Mouse (Mus musculus) liver, postnatal 0 days (tissue): Measurements from ENCODE around the gene Hspe1. TPM values are rescaled to one million over a fixed set of nuclear protein-coding genes. Genes with fewer than 3 reads are reported as not detected.

Experiments used
- ATAC-seq: fragments of 200-750 bp; cut with Nextera tagmentation; 2 replicates; pipeline ENCODE4 v1.8.0; 2017; ENCODE audit warnings: mild to moderate bottlenecking, moderate library complexity
- DNase-seq: peaks from one replicate; pipeline ENCODE4 v3.0.0-alpha.2; 2016
- H3K27ac ChIP-seq: fragments of 300-500 bp; sonication (generic); 2 replicates; pipeline ENCODE4 v1.5.1; 2014; ENCODE audit warnings: antibody characterized with exemption, moderate library complexity, mild to moderate bottlenecking, low read depth
- H3K27me3 ChIP-seq: fragments of 300-500 bp; sonication (generic); 2 replicates; pipeline ENCODE4 v1.6.1; 2014; ENCODE audit warnings: low read length, control low read depth, mixed read lengths; ENCODE audit not compliant: insufficient read depth
- H3K36me3 ChIP-seq: fragments of 300-500 bp; sonication (generic); replicated peaks from 2 replicates; pipeline ENCODE4 v1.6.1; 2014; ENCODE audit warnings: mild to moderate bottlenecking, control low read depth, low read length, moderate library complexity, mixed read lengths; ENCODE audit not compliant: insufficient read depth
- H3K4me1 ChIP-seq: fragments of 300-500 bp; sonication (generic); 2 replicates; pipeline ENCODE4 v1.6.1; 2014; ENCODE audit warnings: antibody characterized with exemption, mild to moderate bottlenecking, control low read depth; ENCODE audit not compliant: insufficient read depth
- H3K4me2 ChIP-seq: fragments of 300-500 bp; sonication (generic); 2 replicates; pipeline ENCODE4 v1.6.1; 2014; ENCODE audit warnings: low read depth, mild to moderate bottlenecking, low read length, moderate library complexity, mixed read lengths
- H3K4me3 ChIP-seq: fragments of 300-500 bp; sonication (generic); 2 replicates; pipeline ENCODE4 v1.5.1; 2014; ENCODE audit warnings: low read depth, low read length
- H3K9ac ChIP-seq: fragments of 300-500 bp; sonication (generic); replicated peaks from 2 replicates; pipeline ENCODE4 v1.6.1; 2014; ENCODE audit warnings: mild to moderate bottlenecking, moderate library complexity
- H3K9me3 ChIP-seq: fragments of 300-500 bp; sonication (generic); 2 replicates; pipeline ENCODE4 v1.6.1; 2016; ENCODE audit warnings: mild to moderate bottlenecking, control low read depth, low read length, mixed read lengths
- CTCF ChIP-seq: sonication (generic); IDR thresholded peaks from 2 replicates; pipeline ENCODE4 v1.5.1; 2016; ENCODE audit warnings: antibody characterized with exemption, low read depth
- EP300 ChIP-seq: IDR thresholded peaks from 2 replicates; pipeline ENCODE4 v1.6.1; 2016; ENCODE audit warnings: antibody characterized with exemption, low read depth, mild to moderate bottlenecking
- WGBS: fragments of 180-500 bp; shearing (Covaris S2); extraction: QIAGEN DNeasy Blood & Tissue Kit; methylation state at CpG from one replicate; pipeline ENCODE4 v1.1.7; 2014; ENCODE audit not compliant: insufficient replicate concordance; 5-methylcytosine and 5-hydroxymethylcytosine counted together
- polyA plus RNA-seq: library from polyadenylated mRNA; unstranded; fragments of >200 nt; fragmentation: Nextera tagmentation; extraction: Ambion mirVana; gene quantifications from 2 replicates; pipeline ENCODE4 v1.2.1, GENCODE M21; 2015

Gene Hspe1
- polyA plus RNA-seq, result 513 and 558 TPM in 2 replicates

DNA sequence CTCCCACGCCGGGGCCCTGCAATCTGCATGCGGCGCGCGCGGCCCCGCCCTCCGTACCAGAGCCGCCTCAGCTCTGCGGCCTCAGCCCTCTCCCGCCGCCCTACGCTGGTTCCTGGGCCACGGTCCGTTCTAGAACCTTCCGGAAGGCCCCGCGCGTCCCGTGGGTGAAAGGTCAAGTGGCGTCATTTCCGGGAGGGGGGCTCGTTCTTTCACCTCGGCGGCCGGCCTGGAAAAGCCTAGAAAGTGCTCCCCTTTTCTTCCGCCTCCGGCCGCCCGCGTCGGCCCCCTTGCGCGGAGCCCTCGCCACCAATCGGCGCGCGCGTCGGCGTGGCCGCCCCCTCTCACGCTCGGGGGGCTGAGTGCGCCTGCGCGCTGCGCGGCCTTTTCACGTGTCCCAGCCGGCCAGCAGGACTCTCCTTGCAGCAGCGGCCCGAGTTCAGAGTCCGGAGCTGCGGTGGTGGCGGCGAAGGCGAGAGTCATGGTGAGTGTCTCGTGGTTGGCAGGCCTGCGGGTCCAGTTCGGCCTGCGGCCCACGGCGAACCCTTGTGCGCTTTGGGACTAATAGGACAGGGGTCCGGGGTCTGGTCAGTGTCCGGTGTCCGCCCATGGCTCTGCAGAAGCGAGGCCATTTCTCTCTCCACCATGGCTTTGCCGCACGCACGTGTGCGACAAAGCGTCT is at the start of gene Hspe1, which contains the start of gene Hspd1:
Gene Hspe1, plus strand, starts transcription at position 201 of the 679 bp plus-strand sequence.
Gene Hspd1, minus strand, starts transcription at position 312 of the 679 bp plus-strand sequence.
- H3K4me1 ChIP-seq, result peaks cover 38% of the 10 kb centered on the region
- ATAC-seq, result peak; percentile 91
- WGBS, result 4% methylated on average over 56 of the region's 76 CpGs
- H3K9ac ChIP-seq, result peak within 1 kb of the TSS; percentile 87
- H3K36me3 ChIP-seq, result peaks cover 18% of the 10 kb centered on the region
- H3K9me3 ChIP-seq, result no peaks in the 10 kb centered on the region
- no peaks in the 10 kb centered on the region for H3K27me3 ChIP-seq
- peak within 1 kb of the TSS; percentile 98 for H3K27ac ChIP-seq
- peak; percentile 98 for DNase-seq
- H3K4me3 ChIP-seq, result peak within 1 kb of the TSS; percentile 92
- peak within 1 kb of the TSS; percentile 94 for H3K4me2 ChIP-seq
- TF ChIP-seq CTCF, result no peak
- TF ChIP-seq EP300, result no peak

DNA sequence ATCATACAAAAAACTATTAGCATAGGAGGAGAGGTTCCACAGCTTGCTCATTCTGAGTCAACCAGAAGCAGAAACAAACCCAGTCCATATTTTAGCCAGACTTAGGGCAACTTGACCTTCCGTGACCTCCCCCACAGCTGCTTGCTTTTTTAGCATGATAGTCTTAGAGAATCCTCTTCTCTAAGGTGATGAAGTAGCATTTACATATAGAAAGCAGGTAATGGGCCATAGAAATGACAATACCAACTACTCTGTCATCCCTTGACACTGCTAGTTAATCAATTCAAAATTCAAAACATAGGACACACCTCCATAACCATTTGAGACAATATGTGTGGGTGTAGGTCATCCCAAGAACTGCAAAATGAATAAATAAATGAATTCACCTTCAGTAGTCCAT is 48.0 kb upstream of the Hspe1 start:
- TF ChIP-seq EP300 (no peak), CTCF (no peak)
- no peaks in the 10 kb centered on the region for H3K36me3 ChIP-seq
- H3K9me3 ChIP-seq, result peaks cover 8% of the 10 kb centered on the region
- H3K4me1 ChIP-seq, result no peaks in the 10 kb centered on the region
- no peak for ATAC-seq
- no peak for DNase-seq
- no peak overlapping the region for H3K4me2 ChIP-seq
- H3K9ac ChIP-seq, result no peak overlapping the region
- no peaks in the 10 kb centered on the region for H3K27me3 ChIP-seq
- H3K4me3 ChIP-seq, result no peak overlapping the region
- H3K27ac ChIP-seq, result no peak overlapping the region
- WGBS, result 87% methylated on average over 1 of the region's 1 CpGs

DNA sequence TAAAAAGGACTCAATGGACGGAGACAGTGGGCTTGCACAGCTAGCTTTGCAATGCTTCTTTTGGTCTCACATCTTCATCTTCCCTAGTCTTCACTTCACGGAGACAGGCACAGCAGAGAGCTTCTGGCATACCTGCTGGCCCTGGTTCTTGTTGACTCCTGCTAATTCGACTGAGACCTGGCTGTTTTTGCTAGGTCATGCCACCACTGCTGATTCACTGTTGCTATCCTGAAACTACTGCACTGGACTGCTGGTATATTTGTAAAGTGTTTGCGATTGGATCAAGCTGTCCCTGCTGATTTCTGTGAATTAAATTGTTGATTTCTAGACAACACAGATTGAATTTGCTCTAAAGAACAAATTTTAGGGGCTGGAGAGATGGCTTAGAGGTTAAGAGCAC is 46.2 kb upstream of the Hspe1 start:
- Histone ChIP-seq H3K9me3 (peaks cover 8% of the 10 kb centered on the region), H3K4me2 (no peak overlapping the region), H3K27ac (no peak overlapping the region), H3K4me3 (no peak overlapping the region), H3K4me1 (no peaks in the 10 kb centered on the region), H3K27me3 (no peaks in the 10 kb centered on the region), H3K36me3 (no peaks in the 10 kb centered on the region), H3K9ac (no peak overlapping the region)
- ATAC-seq (0 out of 2 replicates have a peak, but pooled peaks have one; percentile 25), DNase-seq (no peak)
- WGBS, result 82% methylated on average over 4 of the region's 4 CpGs
- no peak for TF ChIP-seq CTCF
- no peak for TF ChIP-seq EP300

DNA sequence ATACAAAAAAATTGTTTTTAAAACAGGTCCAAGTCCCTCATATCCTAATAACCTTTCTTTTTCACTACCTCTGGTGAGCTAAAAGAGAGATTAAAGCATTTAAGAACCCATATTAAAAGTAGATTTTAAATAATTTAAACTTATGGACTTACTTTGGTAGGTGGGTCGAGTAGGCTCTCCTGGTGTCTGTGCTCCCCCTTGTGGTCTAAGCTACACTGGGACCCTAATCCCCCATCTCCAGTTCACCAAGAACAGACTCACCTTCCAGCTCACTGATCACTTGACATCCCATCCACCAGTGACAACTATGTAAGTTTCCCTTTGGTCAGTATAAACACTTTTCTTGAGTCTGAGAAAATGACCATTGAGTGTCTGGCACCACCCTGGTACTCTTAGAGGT is 45.7 kb upstream of the Hspe1 start:
- Histone ChIP-seq H3K9me3 (peaks cover 8% of the 10 kb centered on the region), H3K27me3 (no peaks in the 10 kb centered on the region), H3K36me3 (no peaks in the 10 kb centered on the region), H3K27ac (no peak overlapping the region), H3K9ac (no peak overlapping the region), H3K4me1 (no peaks in the 10 kb centered on the region), H3K4me2 (no peak overlapping the region), H3K4me3 (no peak overlapping the region)
- DNase-seq (no peak), ATAC-seq (no peak)
- TF ChIP-seq EP300 (no peak), CTCF (peak; percentile 29; the same call in 1 of the 2 replicates)
- WGBS, result 60% methylated on average over 1 of the region's 1 CpGs

DNA sequence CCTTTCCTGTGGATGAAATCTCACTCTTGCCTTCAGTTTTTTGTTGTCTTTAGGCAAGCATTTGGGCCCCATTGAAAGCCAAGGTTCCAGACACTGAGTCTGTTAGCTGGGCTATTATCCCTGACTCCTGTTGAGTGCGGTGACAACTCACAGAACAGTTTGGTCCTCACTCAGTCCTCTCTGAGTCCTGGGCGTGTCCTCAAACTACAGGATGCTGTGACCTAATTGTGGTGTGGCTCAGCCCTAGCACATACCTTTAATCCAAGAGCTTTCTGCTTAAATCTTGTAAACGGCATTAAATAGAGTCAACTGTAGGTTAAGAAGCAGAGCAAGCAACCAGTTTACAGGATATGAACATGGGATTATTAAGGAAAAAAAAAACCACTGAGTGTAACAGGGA is 44.8 kb upstream of the Hspe1 start:
- ATAC-seq, result no peak
- WGBS, result 70% methylated on average over 3 of the region's 3 CpGs
- TF ChIP-seq CTCF, result no peak
- TF ChIP-seq EP300, result no peak
- H3K27ac ChIP-seq, result no peak overlapping the region
- H3K9me3 ChIP-seq, result peaks cover 8% of the 10 kb centered on the region
- no peaks in the 10 kb centered on the region for H3K36me3 ChIP-seq
- no peak for DNase-seq
- no peak overlapping the region for H3K4me3 ChIP-seq
- H3K4me1 ChIP-seq, result no peaks in the 10 kb centered on the region
- no peaks in the 10 kb centered on the region for H3K27me3 ChIP-seq
- no peak overlapping the region for H3K9ac ChIP-seq
- H3K4me2 ChIP-seq, result no peak overlapping the region

DNA sequence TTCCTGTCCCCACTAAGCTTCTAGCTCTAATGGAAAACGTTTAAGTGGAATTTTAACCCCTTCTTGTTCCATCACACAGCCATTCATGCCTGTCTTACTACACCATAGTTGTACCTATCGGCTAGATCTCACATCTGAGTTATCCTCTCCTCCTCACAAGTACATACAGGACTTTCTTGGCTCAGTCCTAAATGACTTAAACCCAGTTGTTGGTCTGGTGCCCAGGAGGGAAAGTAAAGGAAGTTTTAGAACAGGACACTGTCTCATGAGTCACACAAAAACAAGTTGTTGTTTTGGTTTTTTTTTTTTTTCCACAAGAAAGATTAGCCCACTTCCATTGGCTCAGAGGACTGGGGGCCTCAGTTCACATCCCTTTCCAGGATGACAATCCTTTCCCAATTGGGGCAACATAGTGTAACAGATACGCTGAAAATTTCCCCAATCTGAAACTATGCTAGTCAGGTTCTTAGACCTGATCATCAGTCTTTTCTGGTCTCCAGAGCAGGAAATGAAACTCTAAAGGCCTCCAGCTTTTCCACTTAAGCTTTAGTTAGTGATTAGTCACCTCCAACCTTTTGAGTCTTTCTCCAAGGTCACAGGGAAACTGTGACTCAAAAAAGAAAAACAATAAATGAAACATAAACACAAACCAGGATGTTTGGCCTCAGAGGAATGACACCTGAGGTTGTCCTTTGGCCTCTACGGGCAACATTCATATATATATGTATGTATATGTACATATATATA is 38.9 kb upstream of the Hspe1 start:
- 66% methylated on average over 4 of the region's 4 CpGs for WGBS
- Histone ChIP-seq H3K4me1 (peaks cover 14% of the 10 kb centered on the region), H3K4me2 (no peak overlapping the region), H3K9me3 (no peaks in the 10 kb centered on the region), H3K27ac (no peak overlapping the region), H3K36me3 (no peaks in the 10 kb centered on the region), H3K9ac (no peak overlapping the region), H3K27me3 (no peaks in the 10 kb centered on the region), H3K4me3 (no peak overlapping the region)
- TF ChIP-seq EP300 (no peak), CTCF (no peak)
- DNase-seq (no peak), ATAC-seq (no peak)
